Mouse (Mus musculus): Measurements from ENCODE around the gene Efna1. TPM values are rescaled to one million over a fixed set of nuclear protein-coding genes. Genes with fewer than 3 reads are reported as not detected.

The Efna1 gene
- total RNA-seq, 2 experiments from 2014 or later, result 7.1 to 7.6 TPM

DNA sequence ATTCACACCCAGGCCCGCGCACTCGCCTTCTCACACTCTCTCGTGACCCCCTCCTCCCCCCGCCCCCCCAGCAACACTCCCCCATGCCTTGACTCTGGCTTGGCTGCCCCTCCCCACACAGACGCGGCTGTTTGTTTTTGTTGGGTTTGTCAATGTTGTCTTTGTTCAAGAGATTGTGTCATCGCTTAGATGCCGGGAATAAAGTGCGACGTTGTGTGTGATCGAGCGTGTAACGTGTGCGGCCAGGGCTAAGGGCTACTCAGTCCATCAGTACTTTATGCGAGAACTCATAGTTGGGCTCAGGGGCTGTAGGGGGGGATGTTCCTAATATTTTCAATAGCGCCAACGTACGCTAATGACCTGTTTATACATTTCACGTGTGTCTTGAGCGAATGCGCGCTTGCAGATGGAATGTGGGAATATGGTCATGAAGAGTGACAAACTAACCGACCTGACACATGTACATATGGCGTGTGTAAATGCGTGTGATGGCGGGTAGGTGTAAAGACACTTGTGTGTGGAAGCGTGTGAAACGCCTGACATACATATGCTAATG lies 814 bp downstream of the Efna1 start:
- DNase-seq (ENCODE audit: extremely low spot score in 1 of 2, low spot score in 1 of 2), result peak in 1 of 2 experiments; percentile 18

DNA sequence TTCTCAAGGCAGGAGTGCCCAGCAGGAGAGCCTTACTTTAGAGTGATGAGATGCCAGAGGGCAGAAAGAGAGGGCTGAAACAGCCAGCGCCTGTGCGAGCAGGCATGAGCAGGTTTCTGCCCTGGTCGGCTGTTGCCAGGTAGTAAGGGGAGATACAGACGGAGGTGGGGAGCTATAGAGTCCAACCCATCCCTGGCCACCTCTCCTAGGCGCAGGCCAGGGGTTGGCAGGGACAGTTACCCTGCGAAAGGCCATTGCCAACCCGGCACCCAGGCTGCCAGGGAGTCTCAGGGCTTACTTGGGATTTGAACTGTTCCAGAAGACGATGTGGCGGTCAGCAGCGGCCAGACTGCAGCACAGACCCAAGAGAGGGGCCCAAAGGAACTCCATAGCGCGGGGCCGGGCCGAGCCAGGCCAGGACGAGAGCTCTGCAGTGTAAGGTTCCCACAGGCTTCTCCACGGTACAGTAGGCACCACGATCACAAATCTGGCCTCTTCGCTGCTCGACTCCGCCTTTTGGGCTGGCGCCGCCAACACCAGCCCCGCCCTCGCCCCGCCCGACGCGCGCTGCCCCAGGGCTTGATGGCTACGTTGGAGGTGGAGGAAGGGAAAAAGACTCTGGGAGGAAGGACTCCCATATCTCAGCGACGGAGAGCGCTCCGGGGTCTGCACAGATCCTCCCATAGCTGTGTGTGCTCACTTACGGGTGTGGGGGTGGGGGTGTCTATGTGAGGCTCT lies 1.6 kb downstream of the Efna1 start:
- DNase-seq (ENCODE audit: extremely low spot score in 1 of 2, low spot score in 1 of 2), result peak; percentile 59 to 66

DNA sequence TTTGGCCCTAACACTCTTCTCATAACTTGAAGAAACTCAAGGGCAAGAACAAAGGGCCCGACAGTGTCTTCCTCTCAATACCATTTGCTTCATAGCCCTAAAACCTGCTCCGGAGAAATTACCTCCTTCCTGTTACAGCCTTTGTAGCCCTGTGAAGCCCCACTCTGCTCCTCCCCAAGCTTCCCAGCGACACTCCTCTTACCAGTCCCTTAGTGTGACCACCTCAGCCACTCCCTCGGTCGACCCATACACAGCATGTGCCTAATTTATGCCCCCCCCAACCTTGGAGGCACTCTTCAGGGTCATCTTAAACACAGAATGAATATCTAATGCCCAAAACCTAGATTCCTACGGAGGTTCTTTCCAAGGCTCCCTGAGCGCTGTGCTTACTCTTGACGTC lies 2.3 kb downstream of the Efna1 start:
- DNase-seq (ENCODE audit: extremely low spot score in 1 of 2, low spot score in 1 of 2), result no peak

DNA sequence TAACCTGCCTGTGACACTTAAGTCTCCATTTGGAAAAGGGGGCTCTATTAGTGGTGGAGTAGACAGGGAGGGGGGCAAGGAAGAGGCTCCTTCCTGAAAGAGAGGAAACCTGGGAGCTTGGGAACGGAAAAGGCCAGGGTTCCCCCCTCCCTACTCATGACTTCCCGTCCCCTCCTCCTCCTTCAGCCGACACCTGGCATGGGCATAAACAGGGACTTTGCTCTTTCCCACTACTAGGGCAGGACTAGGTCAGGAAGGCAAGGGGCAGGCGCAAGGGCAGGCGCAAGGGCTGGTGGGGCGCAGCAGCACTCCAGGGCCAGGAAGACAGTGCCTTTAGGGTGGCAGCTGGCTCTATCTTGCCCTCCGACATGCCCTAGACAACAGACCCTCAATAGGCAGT lies 2.8 kb downstream of the Efna1 start:
- DNase-seq (ENCODE audit: extremely low spot score in 1 of 2, low spot score in 1 of 2), result no peak

DNA sequence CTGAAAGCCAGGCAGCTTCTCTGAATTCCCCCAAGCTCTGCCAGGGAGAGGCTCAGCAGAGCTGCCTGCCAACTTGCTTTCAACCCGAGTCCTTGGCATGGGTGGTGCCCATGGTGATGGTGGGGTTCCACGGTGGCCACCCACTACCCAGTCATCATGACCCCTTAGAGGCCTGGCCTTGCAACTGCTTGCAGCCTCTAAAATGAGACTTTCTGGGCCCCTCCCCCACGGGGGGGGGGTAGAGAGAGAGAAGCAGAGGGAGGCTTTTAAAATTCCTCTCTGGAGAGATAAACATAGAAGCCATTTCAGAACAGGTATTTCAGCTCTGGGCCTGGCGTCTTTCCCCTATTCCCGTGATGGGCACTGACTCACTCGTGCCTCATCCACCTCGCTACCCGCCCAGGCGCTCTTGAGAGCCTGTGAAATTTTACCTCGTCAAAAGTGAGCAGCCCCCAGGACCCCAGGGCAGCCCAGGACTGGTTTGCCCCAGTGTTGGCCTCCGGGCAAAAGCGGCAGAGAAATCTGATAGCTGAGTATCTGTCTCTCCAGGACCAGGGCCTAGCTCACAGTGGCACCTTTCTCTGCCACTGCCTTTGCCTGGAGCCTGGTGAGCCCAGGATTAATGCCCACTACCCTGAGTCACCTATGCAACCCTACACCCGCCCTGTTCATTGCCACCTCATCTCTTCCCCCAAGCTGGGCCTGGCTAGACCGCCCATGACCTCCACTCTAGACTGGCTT lies 3.5 kb downstream of the Efna1 start:
- peak in 1 of 2 experiments; percentile 19 for DNase-seq (ENCODE audit: extremely low spot score in 1 of 2, low spot score in 1 of 2)

DNA sequence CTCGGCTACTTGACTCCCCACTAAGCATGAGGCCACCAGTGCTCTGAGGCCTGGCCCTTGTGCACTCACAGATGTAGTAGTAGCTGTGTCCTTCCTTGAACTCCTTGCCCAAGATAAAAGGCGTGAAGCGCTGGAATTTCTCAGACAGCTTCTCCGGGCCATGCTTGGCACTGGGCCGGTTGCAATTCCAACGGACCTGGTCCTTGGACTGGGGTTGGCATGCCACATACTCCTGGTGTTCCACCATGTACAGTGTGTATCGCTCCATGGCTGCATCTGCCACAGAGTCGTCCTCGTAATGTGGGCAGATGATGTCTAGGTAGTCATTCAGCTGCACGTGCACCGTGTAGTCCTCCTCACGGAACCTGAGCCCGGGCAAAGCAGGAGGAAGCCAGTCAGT lies 4.9 kb downstream of the Efna1 start:
- DNase-seq (ENCODE audit: extremely low spot score in 1 of 2, low spot score in 1 of 2), result no peak

DNA sequence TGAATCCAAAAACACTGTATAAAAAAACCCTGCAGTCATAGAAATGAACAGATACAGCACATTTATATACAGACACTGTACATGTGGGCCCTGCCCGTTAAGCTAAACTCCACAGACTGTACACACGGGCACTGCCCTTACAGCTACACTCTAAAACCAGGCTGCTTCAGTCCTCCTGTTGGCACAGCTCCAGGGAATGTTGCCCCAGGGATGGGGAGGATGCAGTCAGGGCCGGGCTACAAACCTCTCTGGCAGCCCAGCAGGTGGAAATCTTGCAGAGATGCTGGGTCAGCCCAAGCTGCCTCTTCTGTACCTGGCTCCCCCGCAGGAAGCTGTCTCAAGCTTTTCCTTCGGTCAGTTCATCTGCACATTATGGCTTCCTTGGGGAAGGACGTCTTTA lies 9.2 kb downstream of the Efna1 start:
- DNase-seq (ENCODE audit: extremely low spot score in 1 of 2, low spot score in 1 of 2), result no peak

DNA sequence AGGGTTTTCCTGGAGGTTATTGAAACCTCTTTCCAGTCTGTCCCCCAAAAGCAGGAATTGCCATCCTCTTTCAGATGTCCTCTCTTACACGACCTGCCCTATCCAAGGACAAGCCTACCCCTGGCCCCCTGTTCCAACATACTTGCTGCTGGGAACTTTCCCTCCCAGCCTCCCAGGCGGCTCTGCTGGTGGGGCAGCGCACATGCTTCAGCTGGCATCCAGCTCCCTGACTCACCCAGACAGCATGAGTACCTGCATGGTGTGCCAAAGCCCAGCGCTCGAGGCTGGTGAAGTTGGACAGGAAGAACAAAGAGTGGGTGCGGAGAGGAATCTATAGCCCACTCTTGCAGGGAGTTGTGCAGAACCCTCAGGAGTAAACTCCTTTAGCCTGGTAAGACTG lies 10.1 kb downstream of the Efna1 start:
- DNase-seq (ENCODE audit: extremely low spot score in 1 of 2, low spot score in 1 of 2), result peak in 1 of 2 experiments; percentile 44

DNA sequence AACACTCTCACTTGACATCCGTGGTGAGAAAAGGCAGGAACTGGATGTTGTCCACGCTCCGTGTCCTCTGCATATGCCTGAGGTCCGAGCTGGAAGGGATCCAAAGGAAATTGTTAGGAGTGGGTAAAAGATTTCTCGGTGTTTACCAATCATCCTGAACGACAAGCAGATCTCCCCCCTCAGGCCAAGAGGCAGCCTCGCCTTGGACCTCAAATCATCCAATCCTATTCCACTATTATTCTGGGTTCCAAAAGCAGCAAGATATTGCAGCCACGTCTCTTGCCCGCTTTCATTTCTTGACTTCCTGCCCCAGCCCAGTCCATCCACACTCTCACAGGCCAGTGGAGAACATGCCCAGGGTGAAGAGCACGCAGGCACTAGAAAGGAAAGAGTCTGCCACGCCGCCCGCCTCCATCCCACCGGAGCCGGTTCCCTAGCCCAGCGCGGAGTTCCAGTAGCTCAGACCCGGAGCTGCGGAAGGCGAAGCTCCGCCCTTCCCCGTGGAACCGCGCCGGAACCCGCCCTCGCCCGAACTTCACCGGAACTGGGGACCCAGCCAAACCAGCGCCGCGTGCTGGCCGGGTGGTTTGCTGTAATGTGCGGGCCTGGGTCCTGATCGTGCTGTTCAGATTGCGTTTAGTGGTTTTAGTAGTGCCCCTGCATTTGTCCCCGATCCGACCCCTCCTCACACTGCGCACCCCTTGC lies 10.7 kb downstream of the Efna1 start, which contains the start of gene Slc50a1:
Gene Slc50a1 (minus strand): TSS at position 520 of the 705 bp plus-strand sequence.
- DNase-seq (ENCODE audit: extremely low spot score in 1 of 2, low spot score in 1 of 2), result peak; percentile 83 to 84

DNA sequence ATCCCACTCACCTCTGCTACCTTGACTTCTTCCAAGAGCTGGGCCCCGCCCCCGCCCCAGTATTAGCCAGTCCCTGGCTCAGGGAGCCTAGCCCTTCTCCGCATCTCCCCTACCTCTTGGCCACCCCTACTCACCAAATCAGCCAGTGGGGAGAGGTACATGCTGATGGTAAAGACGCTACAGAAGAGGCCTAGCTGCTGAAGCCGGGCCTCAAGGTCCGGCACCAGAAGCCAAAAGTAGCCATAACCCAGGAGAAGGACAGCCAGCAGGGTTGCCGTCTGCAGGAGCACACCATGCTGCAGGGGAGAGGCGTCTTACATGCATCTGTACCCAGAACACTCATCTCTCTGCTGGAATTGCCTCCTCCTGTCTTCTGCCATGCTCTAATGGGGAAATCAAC lies 12.0 kb downstream of the Efna1 start:
- no peak for DNase-seq (ENCODE audit: extremely low spot score in 1 of 2, low spot score in 1 of 2)

DNA sequence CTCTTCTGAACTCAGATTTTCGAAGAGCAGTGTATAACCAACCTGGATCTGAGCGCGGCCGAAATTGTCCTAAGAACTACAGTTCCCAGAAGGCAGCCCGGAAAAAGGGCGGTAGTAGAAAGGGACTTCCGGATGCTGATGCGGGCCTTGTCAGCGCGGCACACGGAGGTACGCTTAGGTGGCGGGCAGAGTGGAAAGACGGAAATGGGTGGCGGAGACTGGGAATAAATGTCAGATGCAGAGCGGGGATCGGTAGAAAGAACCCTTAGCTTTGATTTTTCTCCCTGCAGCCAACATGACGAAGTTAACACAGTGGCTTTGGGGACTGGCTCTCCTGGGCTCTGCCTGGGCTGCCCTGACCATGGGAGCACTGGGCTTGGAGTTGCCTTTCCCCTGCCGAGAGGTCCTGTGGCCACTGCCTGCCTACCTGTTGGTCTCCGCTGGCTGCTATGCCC lies 14.5 kb downstream of the Efna1 start:
- DNase-seq (ENCODE audit: extremely low spot score in 1 of 2, low spot score in 1 of 2), result peak; percentile 58 to 66

DNA sequence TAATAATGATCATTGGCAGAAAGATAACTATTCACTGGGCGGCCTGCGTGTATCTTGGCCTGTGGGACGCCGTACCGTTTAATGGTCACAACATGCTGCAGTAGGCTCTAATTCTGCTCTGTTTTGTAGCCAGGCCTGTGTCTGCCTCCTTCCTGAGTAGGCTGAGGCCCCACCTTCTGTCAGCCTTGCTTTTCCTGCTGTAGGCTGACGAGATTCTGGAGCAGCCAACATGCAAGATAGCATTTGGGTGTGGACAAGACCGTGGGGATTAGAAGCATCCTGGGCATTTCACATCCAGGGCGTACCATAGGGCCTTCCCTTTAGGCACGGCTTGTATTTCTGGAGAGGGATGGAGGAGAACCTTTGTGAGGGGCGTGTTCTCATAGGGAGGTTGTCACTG lies 18.5 kb downstream of the Efna1 start:
- no peak for DNase-seq (ENCODE audit: extremely low spot score in 1 of 2, low spot score in 1 of 2)

DNA sequence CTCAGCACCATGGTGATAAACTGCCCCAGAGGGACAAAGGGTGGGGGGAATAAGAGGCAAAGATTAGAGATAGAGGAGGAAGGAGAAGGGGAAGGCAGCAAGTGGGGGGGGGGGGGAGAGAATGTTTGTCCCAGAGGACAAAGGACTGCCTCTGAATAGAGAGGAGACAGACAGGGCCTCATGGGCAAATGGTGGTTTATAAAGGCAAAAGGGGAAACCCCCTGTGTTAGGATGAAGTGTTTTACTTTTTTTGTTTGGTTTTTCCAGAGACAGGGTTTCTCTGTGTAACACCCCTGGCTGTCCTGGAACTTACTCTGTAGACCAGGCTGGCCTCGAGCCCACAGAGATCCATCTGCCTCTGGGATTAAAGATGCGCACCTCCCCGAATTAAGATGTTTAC lies 20.7 kb downstream of the Efna1 start:
- no peak for DNase-seq (ENCODE audit: extremely low spot score in 1 of 2, low spot score in 1 of 2)

DNA sequence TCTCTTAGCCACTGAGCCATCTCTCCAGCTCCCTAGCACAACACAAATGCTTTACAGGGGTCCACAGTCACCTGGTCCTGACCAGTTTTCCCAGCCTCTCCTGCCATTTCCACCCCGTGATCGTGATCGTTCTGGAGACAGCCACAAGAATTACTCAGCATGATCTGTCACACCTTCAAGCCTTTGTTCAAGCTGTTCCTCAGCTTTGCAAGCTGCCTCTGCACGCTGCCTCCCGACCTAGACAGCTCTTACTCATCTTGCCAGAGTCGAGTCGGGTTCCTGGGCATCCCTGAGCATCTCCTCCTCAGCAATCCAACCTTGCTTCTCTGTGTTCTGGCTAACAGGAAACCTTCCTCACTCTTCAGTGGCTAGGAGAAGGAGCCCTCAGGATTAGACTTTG lies 21.9 kb downstream of the Efna1 start, which contains the start of gene Dpm3:
Gene Dpm3 (plus strand): TSS at position 283 of the 400 bp plus-strand sequence.
- no peak for DNase-seq (ENCODE audit: extremely low spot score in 1 of 2, low spot score in 1 of 2)

DNA sequence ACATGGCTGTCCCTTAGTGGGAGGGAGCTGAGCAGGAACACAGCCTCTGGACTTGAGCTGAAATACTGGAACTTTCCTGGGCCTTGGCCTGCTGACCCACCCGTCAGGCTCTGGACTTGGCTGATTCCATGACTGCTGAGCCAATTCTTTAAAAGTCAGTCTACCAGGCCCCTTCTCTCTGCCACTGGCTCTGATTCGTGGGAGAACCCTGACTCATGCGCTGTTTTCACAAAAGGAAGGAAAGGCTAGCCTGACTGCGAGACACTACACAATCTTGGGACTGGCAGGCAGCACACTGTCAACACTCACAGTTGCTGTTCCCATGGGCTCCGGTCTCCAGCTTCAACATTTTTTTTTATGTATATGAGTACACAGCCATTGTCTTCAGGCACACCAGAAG lies 24.8 kb downstream of the Efna1 start:
- DNase-seq (ENCODE audit: extremely low spot score in 1 of 2, low spot score in 1 of 2), result no peak

DNA sequence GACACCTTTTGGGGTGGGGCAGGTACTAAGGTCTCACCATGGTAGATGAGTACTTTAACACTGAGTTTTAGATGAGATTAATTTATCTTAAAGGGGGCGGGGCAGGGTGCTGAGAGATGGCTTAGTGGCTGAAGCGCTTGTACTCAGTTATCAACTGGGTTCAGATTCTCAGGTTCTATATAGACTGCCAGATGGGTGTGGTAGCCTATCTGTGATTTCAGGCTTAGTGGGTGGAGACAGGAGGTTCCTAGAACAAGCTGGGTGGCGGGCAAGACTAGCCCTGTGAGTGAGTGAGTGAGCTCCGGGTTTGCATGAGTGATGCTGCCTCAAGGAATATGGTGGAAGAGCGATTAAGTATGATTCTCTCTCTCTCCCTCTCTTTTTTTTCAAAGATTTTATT lies 25.9 kb downstream of the Efna1 start:
- DNase-seq (ENCODE audit: extremely low spot score in 1 of 2, low spot score in 1 of 2), result no peak

DNA sequence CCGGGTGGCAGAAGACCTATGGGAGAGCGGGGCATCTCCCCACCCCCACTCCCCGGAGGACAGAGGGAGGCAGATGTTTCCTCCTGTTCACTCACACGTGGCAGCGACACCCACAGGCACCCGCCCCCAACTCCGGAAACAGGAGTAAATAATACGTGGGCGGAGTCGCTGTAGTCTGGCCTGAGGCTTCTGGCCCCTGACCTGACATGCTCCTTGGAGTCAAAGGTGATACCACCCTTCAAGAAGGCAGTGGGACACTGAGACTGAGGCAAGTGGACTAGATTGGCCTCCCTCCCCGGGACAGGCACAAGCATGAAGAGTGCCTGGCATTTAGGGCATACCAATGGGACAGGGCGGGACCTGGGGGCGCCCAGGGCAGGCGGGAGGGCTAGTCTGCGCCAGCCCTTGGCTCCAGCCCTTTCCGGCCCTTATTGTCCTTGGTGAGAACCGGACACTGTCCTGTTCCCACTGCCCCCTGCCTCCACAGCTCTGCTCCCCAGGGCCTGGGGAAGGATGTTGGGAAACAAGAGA lies 29.5 kb downstream of the Efna1 start:
- no peak for DNase-seq (ENCODE audit: extremely low spot score in 1 of 2, low spot score in 1 of 2)

DNA sequence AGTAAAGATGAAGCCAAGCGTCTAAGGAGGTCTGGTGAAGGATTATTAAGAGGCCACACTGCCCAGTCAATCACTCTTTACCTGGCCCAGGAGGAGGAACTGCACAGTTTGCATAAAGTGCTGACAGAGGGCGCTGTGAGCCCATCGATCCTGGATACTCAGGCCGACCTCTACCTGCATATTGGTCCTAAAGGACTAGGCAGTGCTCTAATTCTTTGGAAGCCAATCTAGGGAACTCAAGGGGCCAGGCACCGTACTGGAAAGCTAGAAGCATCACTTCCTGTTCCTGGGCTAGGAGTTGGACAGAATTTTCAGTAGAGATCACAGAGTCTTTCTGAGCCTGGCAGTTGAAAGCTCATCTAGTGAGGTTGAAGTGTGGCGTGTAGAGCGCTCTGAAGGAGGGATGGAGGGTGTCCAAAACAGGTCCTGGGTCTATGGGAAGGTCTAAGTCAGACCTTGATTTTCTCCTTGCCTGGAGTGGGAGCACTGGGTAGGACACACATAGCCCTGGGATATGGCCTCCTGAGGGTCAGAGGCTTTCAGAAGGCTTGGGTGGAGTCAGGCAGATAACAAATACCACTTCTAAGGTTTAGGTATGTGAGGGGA lies 30.4 kb downstream of the Efna1 start:
- peak in 1 of 2 experiments; percentile 57 for DNase-seq (ENCODE audit: extremely low spot score in 1 of 2, low spot score in 1 of 2)

DNA sequence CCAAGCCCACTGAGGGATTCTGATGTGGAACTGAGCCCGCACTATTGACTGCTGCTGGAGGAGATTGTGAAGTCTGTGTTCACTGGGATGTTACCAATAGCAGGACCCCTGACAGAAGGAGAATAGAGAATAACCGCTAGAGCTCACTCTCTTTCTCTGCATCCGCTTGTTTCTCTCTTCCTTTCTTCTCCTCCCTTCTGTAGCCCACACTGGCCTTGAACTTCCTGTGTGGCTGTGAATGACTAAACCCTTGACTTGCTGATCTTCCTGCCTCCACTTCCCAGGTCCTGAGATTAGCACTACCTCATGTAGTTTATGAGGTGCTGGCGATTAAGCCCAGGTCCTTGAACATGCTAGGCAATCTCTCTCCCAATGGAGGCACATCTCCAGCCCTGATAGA lies 33.5 kb downstream of the Efna1 start:
- no peak for DNase-seq (ENCODE audit: extremely low spot score in 1 of 2, low spot score in 1 of 2)

All from layer of hippocampus, postnatal 25 days (tissue).